Mouse (Mus musculus): ENCODE measurements at regions not wholly inside any gene's neighbourhood (a gene's known extent, or its start where the extent isn't known, plus 50 kb on each side); places are given as distances from the start of the nearest gene placed in this dataset.

DNA sequence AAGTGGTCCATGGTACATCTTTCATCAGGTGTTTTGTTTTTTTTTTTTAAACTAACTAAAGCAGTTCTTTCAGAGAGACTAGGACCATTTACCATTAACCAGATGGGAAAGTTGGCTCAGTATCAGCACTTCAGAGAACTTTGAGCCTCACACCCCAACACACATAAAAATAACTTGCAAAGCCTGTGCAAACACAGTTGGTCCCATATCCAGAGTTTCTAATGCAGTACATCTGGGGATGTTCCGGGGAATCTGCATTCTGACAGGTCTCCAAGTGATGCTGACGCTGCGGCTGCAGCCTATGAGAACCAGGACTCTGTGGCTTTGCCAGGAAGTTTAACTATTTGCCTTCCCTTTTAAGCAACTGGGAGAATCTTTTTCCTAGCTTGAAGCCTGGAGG is 79.9 kb downstream of the Rps12 start:
- H3K36me3 ChIP-seq (replicated peaks in 1 of 2; ENCODE audit: control insufficient read depth in 1 of 2, insufficient read depth in 1 of 2, low read length in 1 of 2) = no peaks in the 10 kb centered on the region
- DNase-seq (ENCODE audit: extremely low read depth) = no peak
- in situ Hi-C loops (cut with MboI; ENCODE audit: low pct_ligation_motif_present, low pct_unique_long_range_greater_than_20kb, low sequenced_read_pairs) (no loop called here), dilution Hi-C loops (cut with MboI; ENCODE audit: extremely low pct_ligation_motif_present, extremely low pct_unique_long_range_greater_than_20kb, low sequenced_read_pairs) (no loop called here)
- H3K4me1 ChIP-seq (ENCODE audit: control insufficient read depth in 1 of 2, insufficient read depth in 2 of 2) = no peaks in the 10 kb centered on the region
- no peak overlapping the region for H3K27ac ChIP-seq (ENCODE audit: insufficient read depth, low read depth)
- H3K27me3 ChIP-seq (replicated peaks) = no peaks in the 10 kb centered on the region
- no peak overlapping the region for H3K9ac ChIP-seq (ENCODE audit: insufficient read depth, low read depth)
- no peak overlapping the region for H3K4me3 ChIP-seq (replicated peaks in 1 of 3; ENCODE audit: low read depth in 2 of 3, low read length in 2 of 3, poor library complexity in 1 of 3)
- no peaks in the 10 kb centered on the region for H3K9me3 ChIP-seq (replicated peaks; ENCODE audit: low read length)
- no peaks in the 10 kb centered on the region for H3K79me2 ChIP-seq (replicated peaks; ENCODE audit: control insufficient read depth, extremely low read depth, insufficient read depth, poor library complexity, severe bottlenecking)
- no peak overlapping the region for H3K4me2 ChIP-seq (ENCODE audit: insufficient read depth, low read depth, poor library complexity, severe bottlenecking)
- TF ChIP-seq PAX5 (IDR thresholded peaks at IDR 0.05; ENCODE audit: low read length) = no peak
- no peak for TF ChIP-seq ZNF384 (IDR thresholded peaks at IDR 0.05; ENCODE audit: low read depth, low read length)
- no peak for TF ChIP-seq CTCF (conservative IDR thresholded peaks at IDR 0.05 in 1 of 2, IDR thresholded peaks at IDR 0.05 in 1 of 2; ENCODE audit: low read depth in 2 of 2, low read length in 2 of 2)
- no peak for TF ChIP-seq BHLHE40 (IDR thresholded peaks at IDR 0.05; ENCODE audit: low read depth, low read length)

DNA sequence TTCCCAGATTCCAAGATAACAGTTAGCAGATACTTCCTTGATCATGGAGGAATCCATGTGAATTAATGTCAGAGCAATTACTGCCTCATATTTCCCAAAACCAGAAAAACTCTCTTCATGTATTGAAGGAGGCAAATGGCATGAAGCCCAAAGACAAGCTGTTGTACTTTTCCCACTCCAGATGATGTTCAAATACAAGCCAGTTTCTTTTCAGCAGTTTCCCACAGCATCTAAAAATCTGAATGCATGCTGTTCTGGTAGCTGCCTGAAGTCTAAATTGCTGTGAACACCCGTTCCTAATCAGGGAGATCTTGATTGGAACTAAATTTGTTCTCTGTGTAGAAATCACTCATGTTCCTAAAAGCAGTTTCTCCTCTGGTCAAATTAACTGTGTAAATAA is 83.0 kb downstream of the Rps12 start:
- no peaks in the 10 kb centered on the region for H3K9me3 ChIP-seq (replicated peaks; ENCODE audit: low read length)
- no peaks in the 10 kb centered on the region; a peak in 1 of 4 replicates for H3K4me1 ChIP-seq (ENCODE audit: control insufficient read depth in 1 of 2, insufficient read depth in 2 of 2)
- H3K36me3 ChIP-seq (replicated peaks in 1 of 2; ENCODE audit: control insufficient read depth in 1 of 2, insufficient read depth in 1 of 2, low read length in 1 of 2) = no peaks in the 10 kb centered on the region
- H3K79me2 ChIP-seq (replicated peaks; ENCODE audit: control insufficient read depth, extremely low read depth, insufficient read depth, poor library complexity, severe bottlenecking) = no peaks in the 10 kb centered on the region
- no peak overlapping the region for H3K4me2 ChIP-seq (ENCODE audit: insufficient read depth, low read depth, poor library complexity, severe bottlenecking)
- H3K9ac ChIP-seq (ENCODE audit: insufficient read depth, low read depth) = no peak overlapping the region
- no peak for TF ChIP-seq PAX5 (IDR thresholded peaks at IDR 0.05; ENCODE audit: low read length)
- no peak for TF ChIP-seq MAZ (IDR thresholded peaks at IDR 0.05; ENCODE audit: low read depth, low read length)
- no peak for TF ChIP-seq RAD21 (IDR thresholded peaks at IDR 0.05; ENCODE audit: low read depth, low read length)
- no peak for DNase-seq (ENCODE audit: extremely low read depth)
- no peak overlapping the region for H3K4me3 ChIP-seq (replicated peaks in 1 of 3; ENCODE audit: low read depth in 2 of 3, low read length in 2 of 3, poor library complexity in 1 of 3)
- in situ Hi-C loops (cut with MboI; ENCODE audit: low pct_ligation_motif_present, low pct_unique_long_range_greater_than_20kb, low sequenced_read_pairs) (no loop called here), dilution Hi-C loops (cut with MboI; ENCODE audit: extremely low pct_ligation_motif_present, extremely low pct_unique_long_range_greater_than_20kb, low sequenced_read_pairs) (no loop called here)
- no peaks in the 10 kb centered on the region for H3K27me3 ChIP-seq (replicated peaks)
- no peak overlapping the region for H3K27ac ChIP-seq (ENCODE audit: insufficient read depth, low read depth)

DNA sequence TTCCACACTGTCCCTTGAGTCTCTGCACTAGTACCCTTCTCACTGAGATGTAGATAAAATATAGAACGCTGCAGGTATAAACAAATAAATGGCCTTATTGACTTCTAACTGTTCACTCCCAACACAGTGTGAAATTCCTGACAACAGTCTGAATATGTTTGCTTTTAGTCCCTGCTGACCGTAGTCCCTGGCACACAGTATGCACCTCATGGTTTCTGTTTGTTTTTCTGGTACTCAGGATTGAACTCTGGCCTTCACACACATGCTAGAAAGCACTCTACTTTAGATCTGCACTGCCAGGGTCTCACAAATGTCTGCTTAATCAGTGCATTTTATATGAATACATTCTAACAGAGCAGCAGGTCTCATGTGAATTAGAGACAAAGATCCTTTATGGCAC is 95.8 kb downstream of the Rps12 start:
- H3K36me3 ChIP-seq (replicated peaks in 1 of 2; ENCODE audit: control insufficient read depth in 1 of 2, insufficient read depth in 1 of 2, low read length in 1 of 2) = no peaks in the 10 kb centered on the region
- no peaks in the 10 kb centered on the region for H3K9me3 ChIP-seq (replicated peaks; ENCODE audit: low read length)
- no peak for DNase-seq (ENCODE audit: extremely low read depth)
- H3K27ac ChIP-seq (ENCODE audit: insufficient read depth, low read depth) = no peak overlapping the region
- no peak for TF ChIP-seq ELF1 (IDR thresholded peaks at IDR 0.05; ENCODE audit: low read depth, low read length)
- TF ChIP-seq KAT2A (IDR thresholded peaks at IDR 0.05; ENCODE audit: insufficient replicate concordance, low read length) = no peak
- TF ChIP-seq ZNF384 (IDR thresholded peaks at IDR 0.05; ENCODE audit: low read depth, low read length) = no peak
- no peak for TF ChIP-seq MAFK (IDR thresholded peaks at IDR 0.05; ENCODE audit: insufficient replicate concordance, low read length)
- no peaks in the 10 kb centered on the region for H3K27me3 ChIP-seq (replicated peaks)
- in situ Hi-C loops (cut with MboI; ENCODE audit: low pct_ligation_motif_present, low pct_unique_long_range_greater_than_20kb, low sequenced_read_pairs) = no loop called here
- H3K4me3 ChIP-seq (replicated peaks in 1 of 3; ENCODE audit: low read depth in 2 of 3, low read length in 2 of 3, poor library complexity in 1 of 3) = no peak overlapping the region
- H3K9ac ChIP-seq (ENCODE audit: insufficient read depth, low read depth) = no peak overlapping the region
- H3K4me2 ChIP-seq (ENCODE audit: insufficient read depth, low read depth, poor library complexity, severe bottlenecking) = no peak overlapping the region
- no peaks in the 10 kb centered on the region for H3K4me1 ChIP-seq (ENCODE audit: control insufficient read depth in 1 of 2, insufficient read depth in 2 of 2)
- H3K79me2 ChIP-seq (replicated peaks; ENCODE audit: control insufficient read depth, extremely low read depth, insufficient read depth, poor library complexity, severe bottlenecking) = no peaks in the 10 kb centered on the region
- dilution Hi-C loops (cut with MboI; ENCODE audit: extremely low pct_ligation_motif_present, extremely low pct_unique_long_range_greater_than_20kb, low sequenced_read_pairs) = no loop called here

All from CH12.LX (cell line).